Mouse (Mus musculus): Measurements from ENCODE around the gene Gm13697. TPM values are rescaled to one million over a fixed set of nuclear protein-coding genes. Genes with fewer than 3 reads are reported as not detected.
"Not testable (repeated sequence)": the region's sequence is repeated elsewhere in the genome, so short reads cannot be mapped to it uniquely, and the experiment has no call there.

The Gm13697 gene
- polyA plus RNA-seq, 1 experiment, result not detected

DNA sequence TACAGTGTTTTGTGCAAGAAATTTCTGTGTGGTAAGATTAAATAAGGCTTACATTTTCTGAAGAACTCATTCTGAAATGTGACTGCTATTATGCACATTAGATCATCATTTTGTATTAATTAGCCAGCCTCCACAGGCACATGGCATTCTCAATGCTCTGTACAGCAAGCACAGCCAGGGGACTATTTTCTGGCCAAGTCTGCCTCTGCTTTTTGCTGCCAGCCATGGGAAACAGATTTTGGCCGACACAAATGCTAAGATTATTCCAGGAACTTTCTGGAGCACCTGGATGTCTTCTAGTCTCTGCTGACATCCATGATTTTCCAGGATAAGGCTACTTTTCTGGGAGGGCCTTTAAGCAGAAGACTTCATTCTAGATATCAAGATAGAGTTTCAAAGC lies 24.4 kb downstream of the Gm13697 start:
- no peaks in the 10 kb centered on the region for H3K4me1 ChIP-seq (ENCODE audit: control insufficient read depth, insufficient read depth, low read length)
- TF ChIP-seq CTCF (IDR thresholded peaks at IDR 0.05; ENCODE audit: insufficient read depth, low read depth, low read length) (no peak), POLR2A (IDR thresholded peaks at IDR 0.05; ENCODE audit: insufficient read depth, low read depth, low read length) (no peak)
- WGBS, result 21% methylated on average over 1 of the region's 1 CpGs
- no peak overlapping the region for H3K27ac ChIP-seq (ENCODE audit: insufficient read depth, low read depth, low read length)
- H3K4me3 ChIP-seq (ENCODE audit: insufficient read depth, low read depth, low read length), result no peak overlapping the region

- WGBS, result 93% methylated on average over 3 of the region's 3 CpGs
- no peaks in the 10 kb centered on the region for H3K4me1 ChIP-seq (ENCODE audit: control insufficient read depth, insufficient read depth, low read length)
Measured at GRCm38 (mm10) chr2:84009818-84010217, 25.3 kb downstream of the Gm13697 start.

GRCm38 (mm10) chr2:84014572-84014971 lies 30.0 kb downstream of the Gm13697 start:
- H3K27ac ChIP-seq (ENCODE audit: insufficient read depth, low read depth, low read length), result no peak overlapping the region
- no peak overlapping the region for H3K4me3 ChIP-seq (ENCODE audit: insufficient read depth, low read depth, low read length)
- H3K4me1 ChIP-seq (ENCODE audit: control insufficient read depth, insufficient read depth, low read length), result no peaks in the 10 kb centered on the region
- no peak for TF ChIP-seq POLR2A (IDR thresholded peaks at IDR 0.05; ENCODE audit: insufficient read depth, low read depth, low read length)
- no peak for TF ChIP-seq CTCF (IDR thresholded peaks at IDR 0.05; ENCODE audit: insufficient read depth, low read depth, low read length)
- WGBS, result 78% methylated on average over 6 of the region's 6 CpGs

More at GRCm38 (mm10) chr2:84009818-84010217, 25.3 kb downstream of the Gm13697 start:
- no peak overlapping the region for H3K27ac ChIP-seq (ENCODE audit: insufficient read depth, low read depth, low read length)
- no peak overlapping the region for H3K4me3 ChIP-seq (ENCODE audit: insufficient read depth, low read depth, low read length)
- TF ChIP-seq CTCF (IDR thresholded peaks at IDR 0.05; ENCODE audit: insufficient read depth, low read depth, low read length) (no peak), POLR2A (IDR thresholded peaks at IDR 0.05; ENCODE audit: insufficient read depth, low read depth, low read length) (no peak)

- 80% methylated on average over 5 of the region's 5 CpGs for WGBS
- not testable (repeated sequence) for H3K4me3 ChIP-seq (ENCODE audit: insufficient read depth, low read depth, low read length); H3K4me1 ChIP-seq (ENCODE audit: control insufficient read depth, insufficient read depth, low read length); H3K27ac ChIP-seq (ENCODE audit: insufficient read depth, low read depth, low read length)
Measured at GRCm38 (mm10) chr2:84016291-84016690, 31.7 kb downstream of the Gm13697 start.

DNA sequence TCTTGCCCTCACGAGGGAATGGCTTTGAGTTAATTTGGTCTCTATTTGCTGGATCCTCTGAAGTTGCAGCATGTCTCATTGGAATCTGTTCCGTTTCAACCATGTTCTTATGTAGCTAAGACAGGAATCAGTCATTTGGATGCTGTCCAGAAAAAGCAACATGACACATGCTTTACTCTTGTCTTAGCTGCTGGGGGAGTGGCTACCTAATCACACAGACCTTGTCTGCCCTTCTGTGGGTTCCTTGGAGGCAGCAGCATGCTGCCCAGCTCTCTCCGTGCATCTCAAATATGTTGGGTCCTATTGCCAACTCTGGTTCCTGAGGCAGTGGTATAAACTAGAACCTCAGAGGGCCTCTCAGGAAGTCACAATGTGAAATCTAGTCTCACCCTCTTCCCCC lies 33.8 kb downstream of the Gm13697 start:
- Histone ChIP-seq H3K4me3 (ENCODE audit: insufficient read depth, low read depth, low read length) (no peak overlapping the region), H3K27ac (ENCODE audit: insufficient read depth, low read depth, low read length) (no peak overlapping the region), H3K4me1 (ENCODE audit: control insufficient read depth, insufficient read depth, low read length) (0 out of 2 replicates have a peak, but pooled peaks cover 4% of the 10 kb centered on the region)
- TF ChIP-seq CTCF (IDR thresholded peaks at IDR 0.05; ENCODE audit: insufficient read depth, low read depth, low read length) (no peak), POLR2A (IDR thresholded peaks at IDR 0.05; ENCODE audit: insufficient read depth, low read depth, low read length) (no peak)
- 65% methylated on average over 3 of the region's 3 CpGs for WGBS

DNA sequence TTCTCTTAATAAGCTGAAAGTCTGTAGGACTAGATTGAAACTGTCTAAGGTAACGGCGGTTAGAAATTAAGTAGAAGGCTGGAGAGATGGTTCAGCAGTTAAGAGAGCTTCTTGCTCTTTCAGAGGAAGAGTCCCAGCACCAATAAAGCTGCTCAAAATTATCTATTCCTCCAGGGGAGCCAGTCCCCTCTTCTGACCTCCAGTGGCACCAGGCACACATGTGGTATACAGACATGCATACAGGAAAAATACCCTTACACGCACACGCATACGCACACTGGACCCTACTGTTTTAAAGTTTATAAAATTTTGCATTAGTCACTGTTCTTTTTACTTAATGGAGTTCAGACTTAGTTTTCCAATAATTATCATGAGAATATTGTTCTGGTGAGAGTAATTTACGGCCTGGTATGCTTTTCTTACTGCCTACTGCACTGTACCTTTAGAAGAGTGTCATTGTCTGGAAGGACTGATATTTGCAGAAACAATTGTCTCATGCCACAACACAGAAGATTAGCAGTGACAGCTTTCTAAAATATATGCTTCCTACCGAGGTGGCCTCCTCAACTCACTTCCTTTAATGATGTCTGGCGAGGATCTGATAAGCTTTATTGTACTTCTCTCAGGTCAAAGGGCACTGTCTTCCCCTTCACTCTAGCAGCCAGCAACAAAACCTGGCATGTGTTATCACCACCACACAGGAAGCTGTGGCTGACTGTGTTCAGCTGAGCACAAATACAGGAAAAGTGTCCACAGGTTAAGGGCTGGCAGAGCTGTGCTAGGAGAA lies 35.2 kb downstream of the Gm13697 start:
- 0 out of 2 replicates have a peak, but pooled peaks cover 4% of the 10 kb centered on the region for H3K4me1 ChIP-seq (ENCODE audit: control insufficient read depth, insufficient read depth, low read length)
- TF ChIP-seq CTCF (IDR thresholded peaks at IDR 0.05; ENCODE audit: insufficient read depth, low read depth, low read length), result no peak
- no peak for TF ChIP-seq POLR2A (IDR thresholded peaks at IDR 0.05; ENCODE audit: insufficient read depth, low read depth, low read length)
- H3K4me3 ChIP-seq (ENCODE audit: insufficient read depth, low read depth, low read length), result no peak overlapping the region
- no peak overlapping the region for H3K27ac ChIP-seq (ENCODE audit: insufficient read depth, low read depth, low read length)
- WGBS, result 85% methylated on average over 8 of the region's 8 CpGs

GRCm38 (mm10) chr2:84021930-84022329 lies 37.4 kb downstream of the Gm13697 start:
- 54% methylated on average over 2 of the region's 2 CpGs for WGBS
- TF ChIP-seq POLR2A (IDR thresholded peaks at IDR 0.05; ENCODE audit: insufficient read depth, low read depth, low read length), result no peak
- TF ChIP-seq CTCF (IDR thresholded peaks at IDR 0.05; ENCODE audit: insufficient read depth, low read depth, low read length), result no peak

GRCm38 (mm10) chr2:84022905-84023304 lies 38.4 kb downstream of the Gm13697 start:
- H3K27ac ChIP-seq (ENCODE audit: insufficient read depth, low read depth, low read length), result no peak overlapping the region; the same call in 1 of the 2 replicates
- 80% methylated on average over 2 of the region's 2 CpGs for WGBS
- no peak for TF ChIP-seq CTCF (IDR thresholded peaks at IDR 0.05; ENCODE audit: insufficient read depth, low read depth, low read length)
- TF ChIP-seq POLR2A (IDR thresholded peaks at IDR 0.05; ENCODE audit: insufficient read depth, low read depth, low read length), result no peak

More at GRCm38 (mm10) chr2:84021930-84022329, 37.4 kb downstream of the Gm13697 start:
- Histone ChIP-seq H3K27ac (ENCODE audit: insufficient read depth, low read depth, low read length) (no peak overlapping the region), H3K4me1 (ENCODE audit: control insufficient read depth, insufficient read depth, low read length) (0 out of 2 replicates have a peak, but pooled peaks cover 4% of the 10 kb centered on the region), H3K4me3 (ENCODE audit: insufficient read depth, low read depth, low read length) (no peak overlapping the region)

DNA sequence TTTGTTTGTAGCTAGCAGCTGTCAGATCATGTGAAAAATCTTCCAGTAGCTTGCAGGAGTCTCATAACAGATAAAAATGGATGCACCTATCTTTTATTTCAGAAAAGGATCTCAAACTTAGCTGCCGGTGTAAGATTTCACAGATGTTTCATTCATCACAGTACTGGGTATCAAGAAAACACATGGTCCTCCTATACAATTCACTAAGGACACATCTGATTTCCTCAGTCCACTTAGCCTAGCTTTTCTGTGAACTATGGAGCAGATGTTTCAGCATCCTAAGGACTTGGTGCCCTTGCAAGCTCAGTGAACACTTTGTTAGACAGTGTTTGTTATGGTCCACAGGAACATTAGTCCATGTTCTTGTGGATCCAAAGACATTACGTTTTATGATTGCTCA lies 38.8 kb downstream of the Gm13697 start:
- TF ChIP-seq CTCF (IDR thresholded peaks at IDR 0.05; ENCODE audit: insufficient read depth, low read depth, low read length), result no peak
- TF ChIP-seq POLR2A (IDR thresholded peaks at IDR 0.05; ENCODE audit: insufficient read depth, low read depth, low read length), result no peak
- WGBS, result 81% methylated on average over 2 of the region's 2 CpGs

More at GRCm38 (mm10) chr2:84022905-84023304, 38.4 kb downstream of the Gm13697 start:
- H3K4me1 ChIP-seq (ENCODE audit: control insufficient read depth, insufficient read depth, low read length), result 0 out of 2 replicates have a peak, but pooled peaks cover 4% of the 10 kb centered on the region
- H3K4me3 ChIP-seq (ENCODE audit: insufficient read depth, low read depth, low read length), result no peak overlapping the region

More for the DNA sequence above, 38.8 kb downstream of the Gm13697 start:
- Histone ChIP-seq H3K4me3 (ENCODE audit: insufficient read depth, low read depth, low read length) (no peak overlapping the region), H3K27ac (ENCODE audit: insufficient read depth, low read depth, low read length) (no peak overlapping the region), H3K4me1 (ENCODE audit: control insufficient read depth, insufficient read depth, low read length) (0 out of 2 replicates have a peak, but pooled peaks cover 4% of the 10 kb centered on the region)
